Mouse (Mus musculus) embryonic facial prominence, embryonic 13.5 days (tissue): Measurements from ENCODE around the gene Pcbd2. TPM values are rescaled to one million over a fixed set of nuclear protein-coding genes. Genes with fewer than 3 reads are reported as not detected.
"Not testable (repeated sequence)": the region's sequence is repeated elsewhere in the genome, so short reads cannot be mapped to it uniquely, and the experiment has no call there.

Source experiments
- ATAC-seq: fragments of 200-750 bp; cut with Nextera tagmentation; 2 replicates; pipeline ENCODE4 v1.8.0; 2017; ENCODE audit warnings: low read depth; ENCODE audit not compliant: insufficient number of reproducible peaks, insufficient read depth, low FRiP score, low TSS enrichment
- H3K27ac ChIP-seq: fragments of 300-500 bp; sonication (generic); 2 replicates; pipeline ENCODE4 v1.5.1; 2015; ENCODE audit warnings: moderate library complexity, mild to moderate bottlenecking, inconsistent platforms
- H3K27me3 ChIP-seq: fragments of 300-500 bp; sonication (generic); 2 replicates; pipeline ENCODE4 v1.6.1; 2015; ENCODE audit warnings: mild to moderate bottlenecking, inconsistent platforms
- H3K36me3 ChIP-seq: fragments of 300-500 bp; sonication (generic); 2 replicates; pipeline ENCODE4 v1.6.1; 2015; ENCODE audit warnings: mild to moderate bottlenecking, inconsistent platforms
- H3K4me1 ChIP-seq: fragments of 300-500 bp; sonication (generic); 2 replicates; pipeline ENCODE4 v1.6.1; 2015; ENCODE audit warnings: inconsistent platforms
- H3K4me2 ChIP-seq: fragments of 300-500 bp; sonication (generic); 2 replicates; pipeline ENCODE4 v1.6.1; 2015; ENCODE audit warnings: moderate library complexity, mild to moderate bottlenecking, inconsistent platforms
- H3K4me3 ChIP-seq: fragments of 300-500 bp; sonication (generic); 2 replicates; pipeline ENCODE4 v1.5.1; 2015; ENCODE audit warnings: mild to moderate bottlenecking, inconsistent platforms
- H3K9ac ChIP-seq: fragments of 300-500 bp; sonication (generic); 2 replicates; pipeline ENCODE4 v1.6.1; 2015; ENCODE audit warnings: mild to moderate bottlenecking, inconsistent platforms
- H3K9me3 ChIP-seq: fragments of 300-500 bp; sonication (generic); 2 replicates; pipeline ENCODE4 v1.6.1; 2016; ENCODE audit warnings: inconsistent platforms
- WGBS: fragments of 180-500 bp; shearing (Covaris S2); methylation state at CpG from one replicate; pipeline ENCODE4 v1.1.7; 2015; ENCODE audit warnings: mixed read lengths; 5-methylcytosine and 5-hydroxymethylcytosine counted together
- polyA plus RNA-seq: library from polyadenylated mRNA; unstranded; fragments of >200 nt; fragmentation: Nextera tagmentation; extraction: Ambion mirVana; gene quantifications from 2 replicates; pipeline ENCODE4 v1.2.1, GENCODE M21; 2015

The Pcbd2 gene
- polyA plus RNA-seq, result 44.3 and 61.4 TPM in 2 replicates

DNA sequence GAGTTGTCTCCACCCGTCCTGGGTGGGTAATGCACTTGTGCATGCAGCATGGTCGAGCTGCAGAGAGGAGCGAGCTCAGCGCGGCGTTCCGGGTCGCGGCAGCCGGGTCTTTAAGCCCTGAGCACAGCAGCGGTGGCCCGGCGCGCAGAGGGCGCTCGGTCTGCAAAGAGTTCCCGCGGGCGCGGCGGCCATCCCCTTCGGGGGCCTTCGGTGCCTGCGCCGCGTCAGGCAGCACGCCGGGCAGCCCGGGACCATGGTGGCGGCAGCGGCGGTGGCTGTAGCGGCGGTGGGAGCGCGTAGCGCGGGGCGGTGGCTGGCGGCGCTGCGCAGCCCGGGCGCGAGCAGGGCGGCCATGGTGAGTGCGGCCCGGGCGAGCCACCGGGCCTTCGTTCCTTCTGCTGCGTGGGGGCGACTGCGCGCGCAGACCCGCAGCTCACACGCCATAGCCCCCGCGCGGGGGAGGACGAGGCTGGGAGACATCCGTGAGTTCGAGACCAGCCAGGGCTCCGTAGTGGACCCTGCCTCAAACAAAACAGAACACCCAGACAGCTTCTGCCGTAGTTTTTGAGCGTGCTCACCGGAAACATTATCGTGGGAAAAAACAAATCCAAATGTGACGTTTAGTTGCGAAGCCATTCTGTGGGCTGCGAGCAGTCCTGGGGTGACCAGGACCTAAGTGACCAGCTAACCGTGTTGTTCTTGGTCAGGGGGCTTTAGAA, at the start of gene Pcbd2:
Gene Pcbd2 (plus strand): TSS at position 249 of the 719 bp plus-strand sequence.
- H3K9me3 ChIP-seq, result no peaks in the 10 kb centered on the region
- no peaks in the 10 kb centered on the region for H3K4me1 ChIP-seq
- H3K4me2 ChIP-seq, result peak within 1 kb of the TSS; percentile 68
- H3K27ac ChIP-seq, result peak within 1 kb of the TSS; percentile 98
- WGBS, result under 1% methylated on average over 70 of the region's 73 CpGs
- peak; percentile 81 for ATAC-seq
- H3K27me3 ChIP-seq, result no peaks in the 10 kb centered on the region
- H3K4me3 ChIP-seq, result peak within 1 kb of the TSS; percentile 63
- H3K9ac ChIP-seq, result peak within 1 kb of the TSS; percentile 84
- peaks cover 31% of the 10 kb centered on the region for H3K36me3 ChIP-seq

DNA sequence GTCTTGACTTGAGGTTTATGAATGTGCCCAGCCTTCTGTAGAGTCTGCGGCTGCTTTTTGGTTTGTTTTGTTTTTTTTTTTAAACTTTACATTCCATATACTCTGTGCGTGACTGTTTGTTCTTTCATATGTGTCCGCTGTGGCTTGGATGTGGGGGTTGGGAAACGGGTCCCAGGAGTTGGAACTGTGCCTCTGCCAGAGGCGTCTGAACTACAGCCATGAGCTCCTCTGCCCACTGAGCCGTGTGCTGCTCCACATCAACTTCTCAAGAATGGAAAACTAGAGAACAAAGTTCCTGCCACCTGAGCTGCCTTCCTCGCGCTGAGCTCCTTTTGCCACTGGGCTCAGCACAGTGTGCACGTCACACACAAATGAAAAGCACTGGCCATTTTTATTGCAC, 45.0 kb upstream of the Pcbd2 start:
- WGBS, result 82% methylated on average over 9 of the region's 9 CpGs
- no peak for ATAC-seq

GRCm38 (mm10) chr13:55683581-55683980, 43.6 kb upstream of the Pcbd2 start:
- H3K4me1 ChIP-seq, result no peaks in the 10 kb centered on the region
- no peaks in the 10 kb centered on the region for H3K9me3 ChIP-seq
- no peaks in the 10 kb centered on the region for H3K27me3 ChIP-seq
- no peak overlapping the region for H3K4me3 ChIP-seq
- H3K27ac ChIP-seq, result no peak overlapping the region
- WGBS, result 92% methylated on average over 3 of the region's 3 CpGs
- ATAC-seq, result no peak
- peaks cover 32% of the 10 kb centered on the region for H3K36me3 ChIP-seq
- H3K4me2 ChIP-seq, result no peak overlapping the region
- H3K9ac ChIP-seq, result no peak overlapping the region

More for the DNA sequence above, 45.0 kb upstream of the Pcbd2 start:
- Histone ChIP-seq H3K4me3 (no peak overlapping the region), H3K36me3 (peaks cover 46% of the 10 kb centered on the region), H3K4me2 (no peak overlapping the region), H3K27ac (no peak overlapping the region), H3K9ac (no peak overlapping the region), H3K27me3 (no peaks in the 10 kb centered on the region), H3K4me1 (no peaks in the 10 kb centered on the region), H3K9me3 (no peaks in the 10 kb centered on the region)

GRCm38 (mm10) chr13:55686107-55686633, 41.0 kb upstream of the Pcbd2 start:
- ATAC-seq, result no peak
- H3K27ac ChIP-seq, result no peak overlapping the region
- peaks cover 10% of the 10 kb centered on the region; the same call in 1 of the 2 replicates for H3K36me3 ChIP-seq
- H3K27me3 ChIP-seq, result no peaks in the 10 kb centered on the region
- H3K4me3 ChIP-seq, result no peak overlapping the region
- no peaks in the 10 kb centered on the region for H3K4me1 ChIP-seq
- no peak overlapping the region for H3K9ac ChIP-seq
- no peak overlapping the region for H3K4me2 ChIP-seq
- WGBS, result 55% methylated on average over 9 of the region's 9 CpGs
- no peaks in the 10 kb centered on the region for H3K9me3 ChIP-seq

- Histone ChIP-seq H3K36me3 (0 out of 2 replicates have a peak, but pooled peaks cover 4% of the 10 kb centered on the region), H3K4me2 (no peak overlapping the region), H3K27ac (no peak overlapping the region), H3K9ac (no peak overlapping the region), H3K4me3 (no peak overlapping the region), H3K9me3 (no peaks in the 10 kb centered on the region), H3K4me1 (peaks cover 4% of the 10 kb centered on the region; the same call in 1 of the 2 replicates), H3K27me3 (no peaks in the 10 kb centered on the region)
- 30% methylated on average over 4 of the region's 4 CpGs for WGBS
- no peak for ATAC-seq
Observed at GRCm38 (mm10) chr13:55687927-55688602, 39.1 kb upstream of the Pcbd2 start.

- no peaks in the 10 kb centered on the region for H3K9me3 ChIP-seq
- peak within 1 kb of the TSS; percentile 94 for H3K4me3 ChIP-seq
- H3K27me3 ChIP-seq, result no peaks in the 10 kb centered on the region
- peak within 1 kb of the TSS; percentile 98 for H3K27ac ChIP-seq
- no peaks in the 10 kb centered on the region for H3K36me3 ChIP-seq
- peak; percentile 95 for ATAC-seq
- peak within 1 kb of the TSS; percentile 100 for H3K9ac ChIP-seq
- peaks cover 24% of the 10 kb centered on the region for H3K4me1 ChIP-seq
- WGBS, result 2% methylated on average over 51 of the region's 51 CpGs
- peak within 1 kb of the TSS; percentile 77 for H3K4me2 ChIP-seq
Observed at GRCm38 (mm10) chr13:55692535-55693242, 34.5 kb upstream of the Pcbd2 start, which contains the start of gene B230219D22Rik. Gene B230219D22Rik (plus strand): TSS chr13:55693124.

GRCm38 (mm10) chr13:55693243-55693721, 33.9 kb upstream of the Pcbd2 start:
- Histone ChIP-seq H3K27ac (peak overlapping the region; percentile 98), H3K27me3 (no peaks in the 10 kb centered on the region), H3K4me1 (peaks cover 24% of the 10 kb centered on the region), H3K4me2 (peak overlapping the region; percentile 77), H3K4me3 (peak overlapping the region; percentile 94), H3K36me3 (peaks cover 2% of the 10 kb centered on the region; the same call in 1 of the 2 replicates), H3K9ac (peak overlapping the region; percentile 100), H3K9me3 (no peaks in the 10 kb centered on the region)
- ATAC-seq, result peak; percentile 34
- under 1% methylated on average over 33 of the region's 70 CpGs for WGBS

- Histone ChIP-seq H3K9me3 (no peaks in the 10 kb centered on the region), H3K4me3 (peak overlapping the region; percentile 94), H3K4me1 (peaks cover 24% of the 10 kb centered on the region), H3K27ac (peak overlapping the region; percentile 98), H3K27me3 (no peaks in the 10 kb centered on the region), H3K4me2 (peak overlapping the region; percentile 77), H3K9ac (peak overlapping the region; percentile 100), H3K36me3 (peaks cover 10% of the 10 kb centered on the region)
- ATAC-seq, result no peak
- WGBS, result 6% methylated on average over 8 of the region's 8 CpGs
Observed at GRCm38 (mm10) chr13:55694110-55694509, 33.1 kb upstream of the Pcbd2 start.

- H3K36me3 ChIP-seq, result peaks cover 27% of the 10 kb centered on the region
- H3K27me3 ChIP-seq, ATAC-seq, H3K4me2 ChIP-seq, H3K27ac ChIP-seq, H3K9ac ChIP-seq, H3K9me3 ChIP-seq, H3K4me3 ChIP-seq: not testable (repeated sequence)
- H3K4me1 ChIP-seq, result peaks cover 24% of the 10 kb centered on the region
- WGBS, result 88% methylated on average over 1 of the region's 3 CpGs
Observed at GRCm38 (mm10) chr13:55695989-55696388, 31.2 kb upstream of the Pcbd2 start.

DNA sequence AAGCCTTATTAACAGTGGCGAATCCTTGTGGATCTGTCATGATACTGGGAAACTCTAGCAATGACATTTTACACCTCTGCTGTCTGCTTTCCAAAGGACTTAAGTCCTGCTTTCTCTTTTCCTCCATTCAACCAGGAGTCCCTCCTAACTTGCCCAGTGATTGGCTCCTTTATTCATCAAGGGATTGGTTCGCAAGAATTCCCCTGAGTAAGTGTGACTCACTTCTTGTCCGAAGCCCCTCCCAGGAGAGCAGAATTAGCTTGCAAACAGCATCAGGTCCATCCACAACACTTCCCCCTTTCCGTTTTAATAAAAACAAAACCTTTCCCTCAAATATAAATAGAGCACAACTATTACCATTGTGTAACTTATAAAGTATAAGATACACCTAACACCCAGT, 22.9 kb upstream of the Pcbd2 start:
- ATAC-seq, result no peak
- Histone ChIP-seq H3K27ac (no peak overlapping the region), H3K9me3 (no peaks in the 10 kb centered on the region), H3K27me3 (no peaks in the 10 kb centered on the region), H3K4me2 (no peak overlapping the region), H3K36me3 (peaks cover 58% of the 10 kb centered on the region), H3K9ac (no peak overlapping the region), H3K4me1 (no peaks in the 10 kb centered on the region), H3K4me3 (no peak overlapping the region)
- 86% methylated on average over 4 of the region's 4 CpGs for WGBS

GRCm38 (mm10) chr13:55712846-55713245, 14.3 kb upstream of the Pcbd2 start:
- WGBS, result 89% methylated on average over 3 of the region's 3 CpGs
- ATAC-seq, result no peak
- H3K4me3 ChIP-seq, result no peak overlapping the region
- H3K27ac ChIP-seq, result no peak overlapping the region
- no peak overlapping the region for H3K4me2 ChIP-seq
- H3K36me3 ChIP-seq, result peaks cover 4% of the 10 kb centered on the region
- H3K27me3 ChIP-seq, result no peaks in the 10 kb centered on the region
- no peaks in the 10 kb centered on the region for H3K9me3 ChIP-seq
- no peak overlapping the region for H3K9ac ChIP-seq
- peaks cover 14% of the 10 kb centered on the region for H3K4me1 ChIP-seq
